Mouse (Mus musculus): Measurements from ENCODE around the gene Prkar2b.
A peak's percentile ranks its signal among the peaks of the same experiment; 100 is the strongest.

The Prkar2b gene

GRCm38 (mm10) chr12:32061090-32061930, at the start of gene Prkar2b:
Gene Prkar2b (minus strand): TSS chr12:32061296.
- DNase-seq (ENCODE audit: low read depth, low spot score): peak; percentile 44

GRCm38 (mm10) chr12:32109201-32109600, 48.1 kb upstream of the Prkar2b start:
- no peak for DNase-seq (ENCODE audit: low read depth, low spot score)

GRCm38 (mm10) chr12:32104955-32105521, 43.9 kb upstream of the Prkar2b start:
- DNase-seq (ENCODE audit: low read depth, low spot score): no peak

GRCm38 (mm10) chr12:32104451-32104862, 43.4 kb upstream of the Prkar2b start:
- no peak for DNase-seq (ENCODE audit: low read depth, low spot score)

- DNase-seq (ENCODE audit: low read depth, low spot score): no peak
Observed at GRCm38 (mm10) chr12:32101306-32101705, 40.2 kb upstream of the Prkar2b start.

GRCm38 (mm10) chr12:32099686-32100206, 38.6 kb upstream of the Prkar2b start:
- no peak for DNase-seq (ENCODE audit: low read depth, low spot score)

- no peak for DNase-seq (ENCODE audit: low read depth, low spot score)
Observed at GRCm38 (mm10) chr12:32098596-32098995, 37.5 kb upstream of the Prkar2b start.

GRCm38 (mm10) chr12:32097107-32097506, 36.0 kb upstream of the Prkar2b start:
- DNase-seq (ENCODE audit: low read depth, low spot score): no peak

DNA sequence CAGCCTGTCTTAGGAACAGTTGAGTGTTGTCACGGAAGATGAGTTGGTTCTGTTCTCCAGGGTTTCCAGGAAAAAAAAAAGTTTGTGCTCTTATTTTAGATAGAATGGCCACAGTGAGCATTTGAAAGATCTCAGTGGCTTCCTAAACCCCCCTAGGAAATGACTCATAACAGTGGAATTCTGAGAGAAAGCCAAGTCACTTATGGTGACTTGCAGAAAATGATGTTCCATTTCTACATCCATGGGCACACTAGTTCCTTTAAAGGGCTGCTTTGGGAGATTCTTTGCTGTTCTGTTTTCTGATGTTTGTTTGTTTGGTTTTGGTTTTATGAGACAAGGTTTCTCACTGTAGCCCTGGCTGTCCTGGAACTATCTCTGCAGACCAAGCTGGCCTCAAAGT, 34.1 kb upstream of the Prkar2b start:
- no peak for DNase-seq (ENCODE audit: low read depth, low spot score)

DNA sequence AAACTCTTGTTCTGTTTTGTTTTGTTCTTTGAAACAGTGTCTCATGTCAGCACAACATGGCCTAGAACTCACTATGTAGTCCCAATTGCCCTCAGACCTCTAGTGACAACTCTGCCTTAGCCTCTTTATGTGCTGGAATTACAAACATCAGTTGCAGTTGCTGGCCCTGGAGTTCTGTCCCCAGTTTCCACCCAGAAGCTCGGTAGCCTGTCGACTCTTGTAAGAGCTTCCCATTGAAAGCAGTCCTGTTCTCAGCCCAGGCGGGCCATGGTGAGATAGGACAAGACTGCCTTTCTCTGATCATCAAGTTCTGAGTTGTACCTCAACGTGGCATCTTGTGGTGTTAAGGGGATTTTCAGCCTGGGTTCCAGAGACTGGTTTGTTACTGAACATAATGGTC, 31.4 kb upstream of the Prkar2b start:
- no peak for DNase-seq (ENCODE audit: low read depth, low spot score)

GRCm38 (mm10) chr12:32088566-32088965, 27.5 kb upstream of the Prkar2b start:
- DNase-seq (ENCODE audit: low read depth, low spot score): no peak

- no peak for DNase-seq (ENCODE audit: low read depth, low spot score)
Observed at GRCm38 (mm10) chr12:32087339-32087738, 26.2 kb upstream of the Prkar2b start.

- DNase-seq (ENCODE audit: low read depth, low spot score): no peak
Observed at GRCm38 (mm10) chr12:32086874-32087273, 25.8 kb upstream of the Prkar2b start.

- no peak for DNase-seq (ENCODE audit: low read depth, low spot score)
Observed at GRCm38 (mm10) chr12:32085856-32086255, 24.8 kb upstream of the Prkar2b start.

- no peak for DNase-seq (ENCODE audit: low read depth, low spot score)
Observed at GRCm38 (mm10) chr12:32085189-32085588, 24.1 kb upstream of the Prkar2b start.

DNA sequence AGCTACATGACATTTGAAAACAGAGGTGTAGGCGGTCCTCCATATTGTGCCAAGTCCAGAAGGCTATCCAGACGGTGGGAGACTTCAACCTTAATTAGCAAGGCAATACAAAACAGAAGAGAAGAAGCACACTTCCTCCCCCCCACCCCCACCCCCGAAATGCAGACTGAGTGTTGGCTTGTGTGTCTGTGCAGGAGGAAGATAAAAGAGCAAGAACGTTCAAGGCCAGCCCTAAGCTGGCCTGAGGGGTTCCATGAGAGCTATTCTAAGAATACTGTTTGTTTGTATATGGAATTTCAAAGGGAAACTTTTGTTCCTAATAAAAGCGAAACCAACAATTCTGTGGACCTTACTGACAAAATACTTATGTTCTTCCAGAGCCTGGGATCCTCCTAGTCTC, 23.5 kb upstream of the Prkar2b start:
- no peak for DNase-seq (ENCODE audit: low read depth, low spot score)

DNA sequence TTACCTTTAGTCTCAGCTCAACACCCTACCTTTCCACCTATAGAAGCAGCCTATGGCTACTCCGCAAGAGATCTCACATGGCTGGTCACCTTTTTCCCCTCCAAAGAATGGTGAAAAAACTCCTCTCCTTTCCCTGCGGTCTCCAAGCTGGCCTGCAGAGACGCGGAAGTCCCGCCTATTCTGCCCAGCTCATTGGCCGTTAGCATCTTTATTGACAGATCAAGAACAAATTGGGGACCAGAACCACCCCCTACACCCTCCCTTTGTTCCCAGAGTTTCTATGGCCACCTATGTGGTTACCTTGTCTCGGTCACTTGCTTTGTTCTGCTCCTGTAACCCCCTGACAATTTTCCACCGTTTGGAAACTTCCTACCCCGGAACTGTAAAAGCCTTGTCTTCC, 19.6 kb upstream of the Prkar2b start:
- no peak for DNase-seq (ENCODE audit: low read depth, low spot score)

DNA sequence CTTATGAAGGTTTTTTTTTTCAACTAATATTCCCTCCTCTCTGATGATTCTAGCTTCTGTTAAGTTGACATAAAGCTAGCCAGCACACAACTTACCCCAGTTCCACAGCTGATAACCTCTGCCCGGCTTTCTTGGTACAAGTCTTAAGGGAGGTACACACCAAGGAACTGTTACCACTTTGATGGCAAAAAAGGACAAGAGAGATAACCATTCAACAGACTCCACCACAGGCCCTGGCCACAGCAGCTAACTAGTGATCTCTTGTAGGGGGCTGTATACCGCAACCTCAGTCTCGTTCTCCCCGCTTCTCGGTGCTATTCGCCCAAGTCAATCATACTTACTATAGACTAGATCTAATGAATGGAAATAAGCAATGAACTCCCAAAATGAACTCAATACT, 16.3 kb upstream of the Prkar2b start:
- DNase-seq (ENCODE audit: low read depth, low spot score): no peak

DNA sequence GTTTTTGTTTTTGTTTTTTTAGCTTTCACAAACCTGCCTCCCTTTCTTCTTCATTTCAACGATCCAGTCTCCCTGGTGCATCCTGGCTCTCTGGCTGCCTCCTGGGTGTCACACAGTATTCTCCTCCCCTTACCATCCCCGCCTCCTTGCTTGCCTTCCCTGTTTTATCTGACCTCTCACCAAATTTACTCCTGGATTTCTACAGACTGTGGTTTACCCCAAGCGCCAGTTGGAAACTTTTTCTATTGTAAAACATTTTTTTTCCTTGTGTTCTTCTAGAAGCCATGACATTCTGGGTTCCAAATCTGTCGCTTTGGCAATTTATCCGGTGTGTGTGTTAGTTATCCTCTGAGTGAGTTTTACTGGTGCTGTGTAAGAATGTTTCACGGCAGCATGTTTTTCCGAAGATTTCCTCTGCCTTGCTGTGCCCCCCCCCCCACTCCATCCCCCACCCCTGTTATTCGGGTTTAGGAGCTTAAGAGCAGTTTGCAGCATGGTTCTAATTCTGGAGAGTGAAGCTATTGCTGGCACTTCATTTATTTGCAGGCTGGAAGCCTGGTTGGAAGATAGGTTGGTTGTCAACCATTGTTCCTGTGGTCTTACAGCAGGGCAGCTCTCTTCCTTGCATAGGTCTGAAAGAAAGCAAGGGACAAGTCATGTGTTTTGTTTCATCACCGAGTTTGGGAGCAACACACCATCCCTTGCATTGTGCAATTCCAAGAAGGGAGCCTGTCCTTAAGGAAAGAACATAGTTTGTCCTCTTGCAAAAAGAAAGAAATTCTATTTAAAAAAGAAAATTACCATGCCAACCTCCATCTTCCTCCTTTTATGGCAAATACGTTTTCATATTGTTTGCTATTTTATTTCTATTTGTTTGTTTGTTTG, 15.0 kb upstream of the Prkar2b start:
- DNase-seq (ENCODE audit: low read depth, low spot score): no peak

DNA sequence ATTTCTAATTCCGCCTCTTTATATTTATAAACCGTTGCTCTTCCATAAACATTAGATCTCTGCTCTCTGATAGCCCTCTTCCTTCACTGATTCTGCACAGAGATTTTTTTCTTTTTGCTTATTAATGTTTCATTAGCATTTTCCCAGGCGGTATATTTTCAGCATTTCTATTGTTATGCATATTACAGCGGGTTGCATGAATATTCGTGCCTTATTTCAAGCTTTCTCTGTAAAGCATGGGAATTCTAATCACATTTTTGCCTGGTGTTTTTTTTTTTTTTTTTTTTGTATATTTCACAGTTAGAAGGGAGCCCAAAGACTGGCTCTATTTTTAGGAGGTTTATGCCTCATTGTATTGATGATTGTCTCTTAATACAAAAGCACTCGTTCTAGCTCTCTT, 13.2 kb upstream of the Prkar2b start:
- DNase-seq (ENCODE audit: low read depth, low spot score): no peak

- DNase-seq (ENCODE audit: low read depth, low spot score): no peak
Observed at GRCm38 (mm10) chr12:32066004-32066403, 4.9 kb upstream of the Prkar2b start.
